ENCODE assay signal across 29 mouse cellular contexts in the genomic region with DNA sequence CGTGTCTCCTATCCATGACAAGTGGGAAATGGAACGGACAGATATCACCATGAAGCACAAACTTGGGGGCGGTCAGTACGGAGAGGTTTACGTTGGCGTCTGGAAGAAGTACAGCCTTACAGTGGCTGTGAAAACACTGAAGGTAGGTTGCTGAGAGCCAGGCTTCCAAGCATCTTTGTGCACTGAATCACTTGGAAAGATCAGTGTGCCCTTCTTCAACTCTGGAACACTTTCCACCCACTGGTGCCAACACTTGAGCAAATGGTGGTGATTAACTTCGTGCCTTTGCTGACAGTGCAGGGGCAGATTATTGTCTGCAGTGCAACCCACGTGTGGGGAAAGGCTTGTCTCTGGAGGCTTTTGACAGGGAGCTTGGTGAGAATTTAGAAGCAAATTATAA. TPM values are rescaled to one million over a fixed set of nuclear protein-coding genes. Genes with fewer than 3 reads are reported as not detected.
DNase-seq lines count a peak whose midpoint lies in the region; TF ChIP-seq lines count a peak whose summit lies in the region.
"Had no signal": no experiment of that assay in that cellular context is flagged by ENCODE, and none has a peak within 500 bp of the region (broad histone marks: within the 10 kb centered on the region; RNA-seq: fewer than 3 reads in every experiment).

No protein-coding gene starts in this region.

- H3K27ac ChIP-seq in layer of hippocampus, adult 2 months: peak overlapping the region; percentile 39; the same call in 1 of the 2 replicates
- H3K27ac ChIP-seq: heart, embryonic 10.5 days; heart, embryonic 15.5 days; hindbrain, embryonic 12.5 days; hindbrain, postnatal 0 days; intestine, embryonic 15.5 days; limb, embryonic 12.5 days; liver, embryonic 15.5 days; stomach, embryonic 15.5 days had no signal

- no peak overlapping the region for H3K4me3 ChIP-seq in layer of hippocampus, adult 2 months
- H3K4me3 ChIP-seq: erythroblast, embryonic 14.5 days; heart, embryonic 10.5 days; heart, embryonic 15.5 days; hindbrain, embryonic 12.5 days; intestine, embryonic 15.5 days; left cerebral cortex, adult 2 months; limb, embryonic 12.5 days; liver, embryonic 15.5 days; stomach, embryonic 15.5 days had no signal

- DNase-seq in layer of hippocampus, adult 2 months (ENCODE audit: low spot score in 2 of 2): no peak
- no peak for DNase-seq in layer of hippocampus, adult 18-20 months (ENCODE audit: low spot score in 2 of 2)
- peak; percentile 39 to 46 for DNase-seq in right cerebral cortex, adult 2 months (ENCODE audit: low spot score in 2 of 2)
- DNase-seq in right cerebral cortex, postnatal 10 days (ENCODE audit: low spot score in 2 of 2): no peak
- peak; percentile 92 for DNase-seq in brain, adult 2 months (ENCODE audit: low read depth, low spot score)
- DNase-seq in telencephalon, adult 2 months (ENCODE audit: low read depth, low spot score): peak; percentile 72
- no peak for DNase-seq in kidney, postnatal 10 days
- DNase-seq: adrenal gland, adult 8-10 months; cerebellum, adult 9-10 months; gastrocnemius, postnatal 10 days; heart, postnatal 36 days; kidney, adult 2 months; kidney, postnatal 4 days; layer of hippocampus, adult 9-11 months; lung, embryonic 14.5 days; lung, postnatal 14 days; midbrain, embryonic 14.5 days; retina, postnatal 1 day; thymus, postnatal 25 days had no signal

- TF ChIP-seq CTCF in layer of hippocampus, adult 2 months (conservative IDR thresholded peaks at IDR 0.05): no peak

RNA-seq across cellular contexts. Expression of a gene that starts 44.2 kb away (rescaled TPM):
- total RNA-seq in layer of hippocampus, adult 2 months (2021): 1 to 10 TPM; 7.1 to 8.2 TPM
- 1 to 10 TPM; 7.1 to 7.6 TPM for total RNA-seq in layer of hippocampus, adult 18-20 months (2021)

Comparison
In these comparisons a context has a peak if more than half of its experiments do, and no peak if none do; other contexts are left out.
1. DNase-seq: peak in right cerebral cortex, adult 2 months (2 of 2), brain, adult 2 months (single experiment) and telencephalon, adult 2 months (single experiment); none in layer of hippocampus, adult 2 months (0 of 2), layer of hippocampus, adult 18-20 months (0 of 2), right cerebral cortex, postnatal 10 days (0 of 2) and kidney, postnatal 10 days (single experiment).